Mouse (Mus musculus) midbrain, embryonic 11.5 days (tissue): Measurements from ENCODE around the gene R3hdm1. TPM values are rescaled to one million over a fixed set of nuclear protein-coding genes. Genes with fewer than 3 reads are reported as not detected.

ENCODE experiments used
- ATAC-seq: fragments of 200-750 bp; cut with Nextera tagmentation; 2 replicates; pipeline ENCODE4 v1.8.0; 2017; ENCODE audit warnings: moderate TSS enrichment, moderate library complexity; ENCODE audit not compliant: low FRiP score
- DNase-seq: peaks from one replicate; pipeline ENCODE4 v3.0.0; 2015; ENCODE audit warnings: low spot score; ENCODE audit errors: missing footprints
- H3K27ac ChIP-seq: fragments of 300-500 bp; sonication (generic); 2 replicates; pipeline ENCODE4 v1.5.1; 2014; ENCODE audit warnings: low read depth, low read length
- H3K27me3 ChIP-seq: fragments of 300-500 bp; sonication (generic); 2 replicates; pipeline ENCODE4 v1.6.1; 2014; ENCODE audit warnings: mild to moderate bottlenecking, low read length, moderate library complexity, mixed read lengths; ENCODE audit not compliant: control insufficient read depth, insufficient read depth
- H3K36me3 ChIP-seq: fragments of 300-500 bp; sonication (generic); 2 replicates; pipeline ENCODE4 v1.6.1; 2014; ENCODE audit warnings: mild to moderate bottlenecking, low read length, moderate library complexity, mixed read lengths; ENCODE audit not compliant: control insufficient read depth, insufficient read depth
- H3K4me1 ChIP-seq: fragments of 300-500 bp; sonication (generic); 2 replicates; pipeline ENCODE4 v1.6.1; 2014; ENCODE audit warnings: low read length; ENCODE audit not compliant: control insufficient read depth, insufficient read depth
- H3K4me2 ChIP-seq: fragments of 300-500 bp; sonication (generic); 2 replicates; pipeline ENCODE4 v1.6.1; 2014; ENCODE audit warnings: mild to moderate bottlenecking, moderate library complexity
- H3K4me3 ChIP-seq: fragments of 300-500 bp; sonication (generic); 2 replicates; pipeline ENCODE4 v1.5.1; 2014; ENCODE audit warnings: low read depth, low read length
- H3K9ac ChIP-seq: fragments of 300-500 bp; sonication (generic); 2 replicates; pipeline ENCODE4 v1.6.1; 2014; ENCODE audit warnings: low read length
- H3K9me3 ChIP-seq: fragments of 300-500 bp; sonication (generic); 2 replicates; pipeline ENCODE4 v1.6.1; 2016; ENCODE audit warnings: low read length; ENCODE audit not compliant: control insufficient read depth
- WGBS: fragments of 180-500 bp; shearing (Covaris S2); extraction: QIAGEN DNeasy Blood & Tissue Kit; methylation state at CpG from one replicate; pipeline ENCODE4 v1.1.7; 2014; 5-methylcytosine and 5-hydroxymethylcytosine counted together
- polyA plus RNA-seq: library from polyadenylated mRNA; unstranded; fragments of >200 nt; fragmentation: Nextera tagmentation; extraction: Ambion mirVana; gene quantifications from 2 replicates; pipeline ENCODE4 v1.2.1, GENCODE M21; 2014

Gene R3hdm1
- polyA plus RNA-seq, 1 experiment from 2014 or later, result 96.9 TPM

DNA sequence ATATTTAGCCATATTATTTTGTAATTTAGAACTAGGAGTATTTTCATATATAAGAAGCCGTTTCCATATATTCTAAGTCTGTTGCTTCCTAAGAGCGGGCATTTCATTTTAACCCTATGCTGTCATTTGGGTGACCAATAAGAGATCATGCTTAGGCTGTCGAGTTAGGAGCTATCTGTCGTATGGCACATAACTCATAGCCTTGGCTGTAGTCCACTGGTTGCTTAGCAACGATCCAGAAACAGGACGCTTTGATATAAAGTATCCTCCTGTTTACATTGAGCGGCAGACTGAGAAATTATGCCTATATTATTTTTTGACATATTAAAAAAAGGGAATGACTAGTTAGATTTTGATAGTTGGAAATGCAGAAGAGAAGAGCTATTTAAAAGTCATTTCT, 89.3 kb downstream of the R3hdm1 start:
- ATAC-seq (no peak), DNase-seq (no peak)
- H3K9me3 ChIP-seq, result no peaks in the 10 kb centered on the region
- no peak overlapping the region for H3K27ac ChIP-seq
- no peaks in the 10 kb centered on the region for H3K4me1 ChIP-seq
- H3K4me3 ChIP-seq, result no peak overlapping the region
- H3K4me2 ChIP-seq, result no peak overlapping the region
- H3K36me3 ChIP-seq, result no peaks in the 10 kb centered on the region; the same call in 1 of the 2 replicates
- WGBS, result 89% methylated on average over 7 of the region's 7 CpGs
- no peaks in the 10 kb centered on the region for H3K27me3 ChIP-seq
- no peak overlapping the region for H3K9ac ChIP-seq

DNA sequence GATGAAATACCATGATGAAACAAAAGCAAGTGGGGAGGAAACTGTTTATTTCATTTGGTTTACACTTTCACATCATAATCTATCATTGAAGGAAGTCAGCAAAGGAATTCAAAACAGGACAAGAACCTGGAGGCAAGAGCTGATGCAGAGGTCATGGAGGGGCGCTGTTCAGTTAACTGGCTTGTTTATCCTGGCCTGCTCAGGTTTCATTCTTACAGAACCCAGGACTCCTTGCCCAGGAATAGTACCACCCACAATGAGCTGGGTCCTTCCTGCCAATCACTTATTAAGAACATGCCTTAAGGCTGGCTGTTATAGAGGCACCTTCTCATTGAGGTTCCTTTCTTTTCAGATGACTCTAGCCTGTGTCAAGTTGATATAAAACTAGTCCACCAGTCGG, 90.9 kb downstream of the R3hdm1 start:
- ATAC-seq (no peak), DNase-seq (no peak)
- Histone ChIP-seq H3K36me3 (no peaks in the 10 kb centered on the region; the same call in 1 of the 2 replicates), H3K9me3 (no peaks in the 10 kb centered on the region), H3K4me2 (no peak overlapping the region), H3K27me3 (no peaks in the 10 kb centered on the region), H3K9ac (no peak overlapping the region), H3K27ac (no peak overlapping the region), H3K4me1 (no peaks in the 10 kb centered on the region), H3K4me3 (no peak overlapping the region)
- WGBS, result 79% methylated on average over 2 of the region's 2 CpGs

DNA sequence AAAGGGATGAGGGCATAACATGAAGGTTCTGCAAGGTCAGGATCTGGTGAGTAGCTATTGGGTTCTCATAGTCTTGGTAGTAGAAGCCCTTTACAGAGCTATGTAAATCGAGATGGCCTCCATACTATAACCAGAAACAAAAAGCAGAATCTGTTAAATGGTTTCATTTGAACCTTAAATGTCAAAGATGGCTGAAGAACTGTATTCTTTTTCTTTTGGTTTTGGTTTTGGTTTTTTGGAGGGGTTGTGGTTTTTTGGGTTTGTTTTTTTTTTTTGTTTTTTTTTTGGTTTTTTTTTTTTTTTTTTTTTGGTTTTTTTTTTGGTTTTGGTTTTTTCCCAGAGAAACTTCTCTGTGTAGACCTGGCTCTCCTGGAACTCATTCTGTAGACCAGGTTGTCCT, 94.3 kb downstream of the R3hdm1 start:
- H3K4me2 ChIP-seq, result no peak overlapping the region
- 94% methylated on average over 1 of the region's 1 CpGs for WGBS
- H3K27ac ChIP-seq, result no peak overlapping the region
- H3K9me3 ChIP-seq, result no peaks in the 10 kb centered on the region
- no peaks in the 10 kb centered on the region for H3K4me1 ChIP-seq
- no peak overlapping the region for H3K9ac ChIP-seq
- ATAC-seq (no peak), DNase-seq (no peak)
- no peaks in the 10 kb centered on the region for H3K27me3 ChIP-seq
- H3K4me3 ChIP-seq, result no peak overlapping the region
- H3K36me3 ChIP-seq, result no peaks in the 10 kb centered on the region; the same call in 1 of the 2 replicates

DNA sequence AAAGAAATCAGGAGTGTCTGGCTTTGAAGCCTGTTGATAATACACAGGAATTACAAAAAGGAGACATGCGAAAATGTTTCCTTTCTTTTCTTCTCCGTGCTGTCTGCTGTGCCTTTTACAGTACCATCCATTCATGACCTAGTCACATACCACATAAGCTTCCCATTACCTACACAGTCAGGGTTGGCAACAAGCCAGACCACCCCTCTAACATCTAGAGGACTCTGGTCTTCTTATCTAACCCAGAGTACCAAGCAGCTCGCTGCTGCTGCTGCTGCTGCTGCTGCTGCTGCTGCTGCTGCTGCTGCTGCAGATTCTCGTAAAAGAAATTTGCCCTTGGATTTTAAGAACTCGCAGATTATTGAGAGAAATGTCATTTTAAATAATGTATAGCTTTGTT, 110.2 kb downstream of the R3hdm1 start:
- H3K9me3 ChIP-seq, result no peaks in the 10 kb centered on the region
- no peak overlapping the region for H3K27ac ChIP-seq
- no peak for ATAC-seq
- H3K4me2 ChIP-seq, result no peak overlapping the region
- no peaks in the 10 kb centered on the region for H3K27me3 ChIP-seq
- H3K9ac ChIP-seq, result no peak overlapping the region
- H3K4me3 ChIP-seq, result no peak overlapping the region
- 86% methylated on average over 5 of the region's 5 CpGs for WGBS
- H3K36me3 ChIP-seq, result peaks cover 6% of the 10 kb centered on the region; the same call in 1 of the 2 replicates
- no peaks in the 10 kb centered on the region for H3K4me1 ChIP-seq
- no peak for DNase-seq

DNA sequence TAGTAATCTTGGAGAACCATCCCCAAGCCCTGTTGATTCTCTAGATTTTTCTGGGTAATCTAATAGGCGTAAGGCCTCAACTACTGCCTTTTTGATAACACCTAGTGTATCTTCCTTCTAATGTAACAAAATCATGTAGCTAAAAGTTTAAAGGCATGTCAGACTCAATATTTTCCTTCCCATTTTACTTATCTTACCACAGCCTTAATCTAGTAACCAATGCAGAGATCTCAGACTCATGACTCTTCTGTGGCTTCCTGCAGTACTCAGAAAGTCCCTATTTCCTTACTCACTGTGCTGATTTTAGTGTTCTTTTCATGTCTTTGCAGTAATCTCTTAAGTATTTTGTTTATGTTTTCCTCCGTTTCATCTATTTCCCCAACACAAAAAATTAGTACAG, 118.8 kb downstream of the R3hdm1 start:
- 92% methylated on average over 2 of the region's 2 CpGs for WGBS
- no peak for ATAC-seq
- H3K27ac ChIP-seq, result no peak overlapping the region
- no peaks in the 10 kb centered on the region for H3K4me1 ChIP-seq
- DNase-seq, result no peak
- H3K36me3 ChIP-seq, result peaks cover 2% of the 10 kb centered on the region; the same call in 1 of the 2 replicates
- no peaks in the 10 kb centered on the region for H3K27me3 ChIP-seq
- H3K9ac ChIP-seq, result no peak overlapping the region
- no peak overlapping the region for H3K4me2 ChIP-seq
- no peak overlapping the region for H3K4me3 ChIP-seq
- no peaks in the 10 kb centered on the region for H3K9me3 ChIP-seq

DNA sequence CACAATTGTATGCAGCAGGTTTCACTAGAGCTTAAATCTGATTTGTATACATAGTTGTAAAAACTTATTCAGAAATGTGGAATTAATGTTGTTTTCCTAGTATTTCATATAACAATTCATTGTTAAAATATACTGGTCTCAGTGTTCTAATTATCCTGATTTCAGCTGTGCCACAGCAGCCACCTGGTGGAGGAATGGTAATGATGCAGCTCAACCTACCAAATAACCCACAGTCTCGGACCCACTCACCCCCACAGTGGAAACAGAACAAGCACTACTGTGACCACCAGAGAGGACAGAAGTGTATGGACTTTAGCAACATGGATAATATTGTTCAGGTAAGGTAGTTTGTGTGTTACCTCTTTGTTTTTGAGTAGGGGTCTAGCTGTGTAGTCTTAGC, 120.2 kb downstream of the R3hdm1 start:
- ATAC-seq (no peak), DNase-seq (no peak)
- Histone ChIP-seq H3K4me1 (no peaks in the 10 kb centered on the region), H3K36me3 (peaks cover 2% of the 10 kb centered on the region; the same call in 1 of the 2 replicates), H3K27ac (no peak overlapping the region), H3K27me3 (no peaks in the 10 kb centered on the region), H3K4me3 (no peak overlapping the region), H3K4me2 (no peak overlapping the region), H3K9me3 (no peaks in the 10 kb centered on the region), H3K9ac (no peak overlapping the region)
- WGBS, result 79% methylated on average over 1 of the region's 1 CpGs

DNA sequence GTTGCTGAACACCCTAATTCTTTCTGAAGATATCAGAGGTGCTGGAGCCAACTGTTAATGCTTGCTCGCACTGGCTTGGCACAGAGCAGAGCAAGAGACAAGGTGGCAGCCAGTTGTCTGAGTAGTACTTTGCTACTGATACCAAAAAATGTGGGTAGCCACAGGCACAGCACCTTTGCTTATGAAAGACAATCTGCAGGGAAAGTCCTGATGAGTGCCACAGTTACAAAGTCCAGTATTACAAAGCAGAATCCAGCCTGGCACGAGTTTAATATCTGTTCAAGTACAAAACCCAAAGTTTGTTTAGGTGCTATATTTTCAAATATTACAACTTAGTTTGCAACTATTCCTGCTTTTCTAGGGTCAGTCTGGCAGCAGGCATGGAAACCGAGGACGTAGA, 132.1 kb downstream of the R3hdm1 start:
- Histone ChIP-seq H3K4me1 (no peaks in the 10 kb centered on the region), H3K27ac (no peak overlapping the region), H3K9me3 (no peaks in the 10 kb centered on the region), H3K4me2 (no peak overlapping the region), H3K27me3 (no peaks in the 10 kb centered on the region), H3K4me3 (no peak overlapping the region), H3K36me3 (peaks cover 5% of the 10 kb centered on the region), H3K9ac (no peak overlapping the region)
- ATAC-seq (no peak), DNase-seq (no peak)
- 90% methylated on average over 4 of the region's 4 CpGs for WGBS

DNA sequence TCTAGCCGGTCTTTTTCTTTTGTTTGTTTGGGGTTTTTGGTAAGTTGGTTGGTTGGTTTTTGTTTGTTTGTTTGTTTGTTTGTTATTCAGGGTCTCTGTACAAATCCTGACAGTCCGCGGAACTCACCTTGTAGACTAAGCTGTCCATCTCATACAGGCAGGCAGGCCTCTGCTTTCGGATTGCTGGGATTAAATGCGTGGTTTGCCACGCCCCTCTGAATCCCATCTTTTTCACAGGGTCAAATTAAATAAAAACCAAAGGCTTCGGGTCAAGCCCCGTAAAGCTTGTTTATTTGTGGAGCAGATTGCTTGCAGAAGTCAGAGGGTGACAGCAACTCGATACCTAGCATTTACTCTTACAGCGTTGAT, 140.5 kb downstream of the R3hdm1 start, which contains the start of gene Ubxn4:
TSS of gene Ubxn4 (plus strand) at position 338 of the 369 bp plus-strand sequence.
- WGBS, result 9% methylated on average over 10 of the region's 10 CpGs
- Histone ChIP-seq H3K9me3 (no peaks in the 10 kb centered on the region), H3K4me1 (peaks cover 5% of the 10 kb centered on the region; the same call in 1 of the 2 replicates)

DNA sequence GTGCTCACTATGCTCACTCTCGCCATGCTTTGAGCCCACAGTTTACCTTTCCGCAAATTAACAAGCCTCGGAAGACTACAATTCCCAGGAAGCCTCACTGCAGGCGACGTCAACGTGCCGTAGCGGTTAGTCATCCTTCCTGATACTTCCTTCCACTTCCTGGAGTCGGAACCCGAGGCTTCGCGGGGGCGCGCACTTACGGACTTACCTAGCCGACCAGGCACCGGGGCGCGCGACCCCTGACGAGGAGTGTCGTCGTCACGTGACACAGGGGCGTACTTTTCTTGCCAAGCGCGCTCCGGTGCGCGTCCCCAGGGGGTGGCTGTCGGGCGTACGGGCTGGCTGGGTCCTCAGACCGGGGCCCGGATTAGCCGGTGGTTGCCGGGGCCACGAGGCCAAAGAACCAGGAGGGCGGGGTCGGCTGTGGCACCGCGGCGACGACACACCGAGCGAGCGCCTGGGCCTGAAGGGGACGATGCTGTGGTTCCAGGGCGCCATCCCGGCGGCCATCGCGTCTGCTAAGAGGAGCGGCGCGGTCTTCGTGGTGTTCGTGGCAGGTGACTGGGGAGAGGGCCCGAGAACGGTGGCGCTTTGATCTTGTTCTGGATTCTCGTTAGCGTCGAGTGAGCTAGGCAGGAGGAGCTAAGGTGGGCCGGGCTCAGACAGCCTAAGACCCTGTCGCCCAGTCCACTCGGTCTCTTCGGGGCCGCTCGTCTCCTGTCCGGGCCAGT, 141.1 kb downstream of the R3hdm1 start:
- Histone ChIP-seq H3K4me1 (peaks cover 5% of the 10 kb centered on the region; the same call in 1 of the 2 replicates), H3K4me3 (peak overlapping the region; percentile 77), H3K27me3 (no peaks in the 10 kb centered on the region), H3K9me3 (no peaks in the 10 kb centered on the region), H3K36me3 (no peaks in the 10 kb centered on the region), H3K27ac (peak overlapping the region; percentile 73), H3K9ac (peak overlapping the region; percentile 70), H3K4me2 (peak overlapping the region; percentile 85)
- ATAC-seq (peak; percentile 96), DNase-seq (peak; percentile 99)
- WGBS, result under 1% methylated on average over 71 of the region's 71 CpGs

More for the DNA sequence above, 140.5 kb downstream of the R3hdm1 start, which contains the start of gene Ubxn4:
- ATAC-seq (peak; percentile 61), DNase-seq (no peak)
- peak within 1 kb of the TSS; percentile 70 for H3K9ac ChIP-seq
- no peaks in the 10 kb centered on the region for H3K36me3 ChIP-seq
- H3K4me3 ChIP-seq, result peak within 1 kb of the TSS; percentile 77
- peak within 1 kb of the TSS; percentile 73 for H3K27ac ChIP-seq
- H3K4me2 ChIP-seq, result peak within 1 kb of the TSS; percentile 85
- H3K27me3 ChIP-seq, result no peaks in the 10 kb centered on the region
